Mouse (Mus musculus): ENCODE data around the gene Nat8. TPM values are rescaled to one million over a fixed set of nuclear protein-coding genes. Genes with fewer than 3 reads are reported as not detected.
A peak's percentile ranks its signal among the peaks of the same experiment; 100 is the strongest.
"Not testable (repeated sequence)": the region's sequence is repeated elsewhere in the genome, so short reads cannot be mapped to it uniquely, and the experiment has no call there.

The Nat8 gene
- total RNA-seq, 2 experiments from 2014 or later: not detected

- ATAC-seq (replicated peaks; ENCODE audit: low FRiP score, low TSS enrichment, poor library complexity, severe bottlenecking): no peak
These were observed 6.8 kb upstream of the Nat8 start for GRCm38 (mm10) chr6:85838674-85839073.

GRCm38 (mm10) chr6:85837307-85837706, 5.4 kb upstream of the Nat8 start:
- peak; percentile 50; the same call in 1 of the 2 replicates for ATAC-seq (replicated peaks; ENCODE audit: low FRiP score, low TSS enrichment, poor library complexity, severe bottlenecking)

GRCm38 (mm10) chr6:85836827-85837226, 4.9 kb upstream of the Nat8 start:
- 0 out of 2 replicates have a peak, but pooled peaks have one; percentile 22 for ATAC-seq (replicated peaks; ENCODE audit: low FRiP score, low TSS enrichment, poor library complexity, severe bottlenecking)

GRCm38 (mm10) chr6:85836098-85836497, 4.2 kb upstream of the Nat8 start:
- not testable (repeated sequence) for ATAC-seq (replicated peaks; ENCODE audit: low FRiP score, low TSS enrichment, poor library complexity, severe bottlenecking)

- not testable (repeated sequence) for ATAC-seq (replicated peaks; ENCODE audit: low FRiP score, low TSS enrichment, poor library complexity, severe bottlenecking)
These were observed 3.2 kb upstream of the Nat8 start for GRCm38 (mm10) chr6:85835104-85835503.

- not testable (repeated sequence) for ATAC-seq (replicated peaks; ENCODE audit: low FRiP score, low TSS enrichment, poor library complexity, severe bottlenecking)
These were observed 2.7 kb upstream of the Nat8 start for GRCm38 (mm10) chr6:85834504-85835100.

- ATAC-seq (replicated peaks; ENCODE audit: low FRiP score, low TSS enrichment, poor library complexity, severe bottlenecking): no peak
These were observed 2.4 kb downstream of the Nat8 start for GRCm38 (mm10) chr6:85829462-85829861.

- no peak for ATAC-seq (replicated peaks; ENCODE audit: low FRiP score, low TSS enrichment, poor library complexity, severe bottlenecking)
These were observed 6.0 kb downstream of the Nat8 start for GRCm38 (mm10) chr6:85825886-85826285.

GRCm38 (mm10) chr6:85823382-85824090, 8.3 kb downstream of the Nat8 start:
- no peak for ATAC-seq (replicated peaks; ENCODE audit: low FRiP score, low TSS enrichment, poor library complexity, severe bottlenecking)

GRCm38 (mm10) chr6:85822286-85822685, 9.6 kb downstream of the Nat8 start:
- ATAC-seq (replicated peaks; ENCODE audit: low FRiP score, low TSS enrichment, poor library complexity, severe bottlenecking): no peak

GRCm38 (mm10) chr6:85820837-85821236, 11.0 kb downstream of the Nat8 start, which contains the start of the genes Nat8f6 and Nat8f5:
Nat8f6 (minus strand) TSS chr6:85820954.
Nat8f5 (minus strand) TSS chr6:85820972.
- no peak for ATAC-seq (replicated peaks; ENCODE audit: low FRiP score, low TSS enrichment, poor library complexity, severe bottlenecking)

GRCm38 (mm10) chr6:85818338-85818737, 13.5 kb downstream of the Nat8 start:
- ATAC-seq (replicated peaks; ENCODE audit: low FRiP score, low TSS enrichment, poor library complexity, severe bottlenecking): no peak

GRCm38 (mm10) chr6:85813339-85813738, 18.5 kb downstream of the Nat8 start:
- no peak for ATAC-seq (replicated peaks; ENCODE audit: low FRiP score, low TSS enrichment, poor library complexity, severe bottlenecking)

GRCm38 (mm10) chr6:85810942-85811537, 20.8 kb downstream of the Nat8 start:
- ATAC-seq (replicated peaks; ENCODE audit: low FRiP score, low TSS enrichment, poor library complexity, severe bottlenecking): not testable (repeated sequence)

- not testable (repeated sequence) for ATAC-seq (replicated peaks; ENCODE audit: low FRiP score, low TSS enrichment, poor library complexity, severe bottlenecking)
These were observed 21.4 kb downstream of the Nat8 start for GRCm38 (mm10) chr6:85810514-85810913.

GRCm38 (mm10) chr6:85809784-85810183, 22.1 kb downstream of the Nat8 start:
- not testable (repeated sequence) for ATAC-seq (replicated peaks; ENCODE audit: low FRiP score, low TSS enrichment, poor library complexity, severe bottlenecking)

GRCm38 (mm10) chr6:85803180-85803579, 28.7 kb downstream of the Nat8 start:
- not testable (repeated sequence) for ATAC-seq (replicated peaks; ENCODE audit: low FRiP score, low TSS enrichment, poor library complexity, severe bottlenecking)

All from megakaryocyte-erythroid progenitor cell, adult 5-6 weeks (primary cell).